Mouse (Mus musculus): ENCODE data around the gene Crygb. TPM values are rescaled to one million over a fixed set of nuclear protein-coding genes. Genes with fewer than 3 reads are reported as not detected.

Crygb gene
- total and polyA plus RNA-seq, 3 experiments, result not detected

DNA sequence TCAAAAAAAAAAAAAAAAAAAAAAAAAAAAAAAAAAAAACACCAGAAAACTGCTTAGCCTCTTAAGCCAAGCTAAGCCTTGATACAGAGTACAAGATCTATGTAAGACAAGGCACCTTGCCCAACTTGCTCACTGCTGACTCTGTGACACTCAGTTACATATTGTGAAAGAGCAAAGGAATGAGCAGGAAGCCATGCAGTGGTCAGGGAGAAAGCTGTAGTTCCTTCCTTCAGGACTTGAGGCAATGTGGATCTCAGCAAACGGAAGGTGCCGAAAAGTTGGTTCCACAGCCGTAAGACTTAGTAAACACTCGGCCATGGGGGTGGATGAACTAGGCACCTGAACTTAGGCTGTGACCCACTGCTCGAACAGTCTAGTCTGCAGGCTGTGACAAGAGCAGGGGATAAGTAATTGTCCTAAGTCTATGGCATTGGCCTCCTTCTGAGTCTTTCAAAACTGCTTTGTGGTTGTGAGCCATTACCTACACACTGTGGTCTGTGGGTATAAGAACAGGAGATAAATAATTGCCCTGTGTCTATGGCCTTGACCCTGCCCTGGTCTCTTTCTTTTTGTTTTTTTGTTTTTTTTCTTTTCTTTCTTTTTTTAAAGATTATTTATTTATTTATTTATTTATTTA lies 31.6 kb upstream of the Crygb start:
- Histone ChIP-seq H3K36me3 (ENCODE audit: control insufficient read depth in 1 of 2, insufficient read depth in 2 of 2, low read length in 2 of 2) (peaks cover 0 to 4% of the 10 kb centered on the region in 2 experiments; a peak in 2 of 4 replicates), H3K9me3 (replicated peaks; ENCODE audit: insufficient read depth, low read length) (no peaks in the 10 kb centered on the region), H3K27ac (ENCODE audit: control insufficient read depth, low read depth, low read length) (no peak overlapping the region), H3K9ac (ENCODE audit: control insufficient read depth, low read depth, low read length, poor library complexity, severe bottlenecking) (no peak overlapping the region), H3K4me3 (ENCODE audit: control insufficient read depth in 1 of 2, insufficient read depth in 1 of 2, low read depth in 2 of 2, low read length in 2 of 2) (no peak overlapping the region), H3K27me3 (ENCODE audit: control insufficient read depth in 1 of 2, insufficient read depth in 2 of 2, low read length in 2 of 2) (no peaks in the 10 kb centered on the region), H3K4me1 (ENCODE audit: control insufficient read depth in 1 of 2, insufficient read depth in 2 of 2, low read length in 2 of 2) (peaks cover 0 to 5% of the 10 kb centered on the region in 2 experiments; a peak in 2 of 4 replicates), H3K79me2 (ENCODE audit: control insufficient read depth, insufficient read depth, low read length, poor library complexity) (no peaks in the 10 kb centered on the region)
- DNase-seq (ENCODE audit: low read depth, low spot score), result no peak
- TF ChIP-seq RAD21 (IDR thresholded peaks at IDR 0.05; ENCODE audit: low read depth, low read length) (no peak), RCOR1 (IDR thresholded peaks at IDR 0.05; ENCODE audit: low read depth, low read length) (no peak), USF1 (IDR thresholded peaks at IDR 0.05; ENCODE audit: low read depth, low read length) (no peak), ZMIZ1 (IDR thresholded peaks at IDR 0.05; ENCODE audit: low read depth, low read length) (no peak), TBP (IDR thresholded peaks at IDR 0.05; ENCODE audit: low read depth, low read length) (no peak), EP300 (IDR thresholded peaks at IDR 0.05; ENCODE audit: low read depth in 1 of 2, low read length in 2 of 2) (no peak), SMC3 (IDR thresholded peaks at IDR 0.05; ENCODE audit: low read depth, low read length) (no peak), ZNF384 (IDR thresholded peaks at IDR 0.05; ENCODE audit: low read depth, low read length) (no peak), MAZ (IDR thresholded peaks at IDR 0.05; ENCODE audit: low read depth, low read length) (no peak), HCFC1 (IDR thresholded peaks at IDR 0.05; ENCODE audit: low read depth, low read length) (no peak), MAFK (IDR thresholded peaks at IDR 0.05; ENCODE audit: borderline replicate concordance, low read depth, low read length) (no peak), MYB (IDR thresholded peaks at IDR 0.05; ENCODE audit: low read depth, low read length) (no peak), KAT2A (conservative IDR thresholded peaks at IDR 0.05; ENCODE audit: low read depth, low read length) (no peak), MYC (IDR thresholded peaks at IDR 0.05; ENCODE audit: low read depth, low read length) (no peak), CHD2 (IDR thresholded peaks at IDR 0.05; ENCODE audit: low read length) (no peak)

DNA sequence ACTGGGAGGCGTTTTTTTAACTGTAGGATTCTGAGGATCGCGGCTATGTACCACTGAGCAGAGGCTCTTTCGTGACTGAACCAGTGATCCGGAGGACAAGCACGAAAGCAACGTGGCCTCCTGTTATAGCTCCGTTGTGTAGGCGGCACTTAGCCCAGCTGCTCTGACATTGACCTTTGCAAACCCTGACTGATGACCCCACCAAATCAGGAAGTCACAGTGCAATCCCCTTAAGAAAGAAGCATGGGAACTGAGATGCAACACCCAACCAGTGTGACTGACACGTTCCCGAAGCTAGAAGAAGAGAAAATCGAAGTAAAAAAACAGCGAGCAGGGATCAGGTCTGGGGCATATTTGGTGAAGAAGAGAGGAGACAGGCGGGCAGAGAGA lies 30.7 kb upstream of the Crygb start:
- Histone ChIP-seq H3K4me3 (ENCODE audit: control insufficient read depth in 1 of 2, insufficient read depth in 1 of 2, low read depth in 2 of 2, low read length in 2 of 2) (no peak overlapping the region), H3K36me3 (ENCODE audit: control insufficient read depth in 1 of 2, insufficient read depth in 2 of 2, low read length in 2 of 2) (peaks cover 0 to 4% of the 10 kb centered on the region in 2 experiments; a peak in 2 of 4 replicates), H3K4me1 (ENCODE audit: control insufficient read depth in 1 of 2, insufficient read depth in 2 of 2, low read length in 2 of 2) (peaks cover 0 to 5% of the 10 kb centered on the region in 2 experiments; a peak in 2 of 4 replicates), H3K27me3 (ENCODE audit: control insufficient read depth in 1 of 2, insufficient read depth in 2 of 2, low read length in 2 of 2) (no peaks in the 10 kb centered on the region; a peak in 1 of 4 replicates), H3K79me2 (ENCODE audit: control insufficient read depth, insufficient read depth, low read length, poor library complexity) (no peaks in the 10 kb centered on the region), H3K27ac (ENCODE audit: control insufficient read depth, low read depth, low read length) (no peak overlapping the region), H3K9ac (ENCODE audit: control insufficient read depth, low read depth, low read length, poor library complexity, severe bottlenecking) (no peak overlapping the region), H3K9me3 (replicated peaks; ENCODE audit: insufficient read depth, low read length) (no peaks in the 10 kb centered on the region)
- TF ChIP-seq NELFE (IDR thresholded peaks at IDR 0.05; ENCODE audit: low read depth, low read length), result no peak
- no peak for TF ChIP-seq GATA1 (IDR thresholded peaks at IDR 0.05; ENCODE audit: low read depth, low read length)
- no peak for TF ChIP-seq EP300 (IDR thresholded peaks at IDR 0.05; ENCODE audit: low read depth in 1 of 2, low read length in 2 of 2)
- no peak for TF ChIP-seq USF2 (IDR thresholded peaks at IDR 0.05; ENCODE audit: borderline replicate concordance in 1 of 2, insufficient read depth in 1 of 2, low read depth in 1 of 2, low read length in 2 of 2)
- TF ChIP-seq MEF2A (IDR thresholded peaks at IDR 0.05; ENCODE audit: extremely low read depth, insufficient replicate concordance, low read depth, low read length, poor library complexity, severe bottlenecking), result no peak
- TF ChIP-seq MXI1 (IDR thresholded peaks at IDR 0.05; ENCODE audit: low read depth, low read length), result no peak
- TF ChIP-seq NRF1 (IDR thresholded peaks at IDR 0.05; ENCODE audit: insufficient read depth, low read depth, low read length, poor library complexity, severe bottlenecking), result no peak
- TF ChIP-seq POLR2AphosphoS2 (IDR thresholded peaks at IDR 0.05; ENCODE audit: low read length), result no peak
- TF ChIP-seq RAD21 (IDR thresholded peaks at IDR 0.05; ENCODE audit: low read depth, low read length), result no peak
- TF ChIP-seq JUND (IDR thresholded peaks at IDR 0.05; ENCODE audit: low read depth, low read length), result no peak
- no peak for TF ChIP-seq ZC3H11A (IDR thresholded peaks at IDR 0.05; ENCODE audit: low read depth, low read length)
- no peak for TF ChIP-seq ZNF384 (IDR thresholded peaks at IDR 0.05; ENCODE audit: low read depth, low read length)
- no peak for DNase-seq (ENCODE audit: low read depth, low spot score)
